Mouse (Mus musculus): ENCODE results near the gene Usp2.

DNA sequence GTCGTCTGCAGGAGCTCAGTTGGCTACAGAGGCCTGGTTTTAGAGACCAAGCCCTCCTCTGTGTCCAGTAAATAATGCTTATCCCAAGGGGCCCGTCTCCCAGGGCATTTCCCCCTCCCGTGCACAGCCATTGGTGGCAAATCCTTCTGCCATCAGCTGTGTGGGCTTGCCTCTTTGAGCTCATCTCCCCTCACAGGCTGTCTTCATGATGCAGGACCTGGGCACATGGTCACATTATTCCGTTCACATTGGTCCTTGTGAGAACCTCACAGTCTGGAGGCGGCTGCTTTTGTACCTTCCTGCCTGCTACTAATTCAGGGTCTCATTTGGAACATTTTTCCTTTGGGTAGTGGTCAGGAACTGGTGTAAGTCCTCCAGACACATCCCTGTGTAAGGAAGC lies 75.1 kb downstream of the Usp2 start:
- TF ChIP-seq FLI1 (IDR thresholded peaks at IDR 0.05; ENCODE audit: low read length) (no peak), GATA1 (IDR thresholded peaks at IDR 0.05; ENCODE audit: borderline replicate concordance, low read length) (no peak)
